Mouse (Mus musculus) lung, postnatal 0 days (tissue): ENCODE data around the gene Calhm2. TPM values are rescaled to one million over a fixed set of nuclear protein-coding genes. Genes with fewer than 3 reads are reported as not detected.
A peak's percentile ranks its signal among the peaks of the same experiment; 100 is the strongest.

ENCODE experiments used
- ATAC-seq: fragments of 200-750 bp; cut with Nextera tagmentation; 2 replicates; pipeline ENCODE4 v1.8.0; 2017; ENCODE audit warnings: moderate library complexity
- DNase-seq: peaks from one replicate; pipeline ENCODE4 v3.0.0-alpha.2; 2016; ENCODE audit warnings: low spot score
- H3K27ac ChIP-seq: fragments of 300-500 bp; sonication (generic); 2 replicates; pipeline ENCODE4 v1.5.1; 2014; ENCODE audit warnings: antibody characterized with exemption, mild to moderate bottlenecking, low read length, mixed read lengths
- H3K27me3 ChIP-seq: fragments of 300-500 bp; sonication (generic); replicated peaks from 2 replicates; pipeline ENCODE4 v1.6.1; 2014; ENCODE audit warnings: low read length, mixed read lengths; ENCODE audit not compliant: insufficient read depth
- H3K36me3 ChIP-seq: fragments of 300-500 bp; sonication (generic); 2 replicates; pipeline ENCODE4 v1.6.1; 2014; ENCODE audit warnings: low read length, mixed read lengths; ENCODE audit not compliant: insufficient read depth
- H3K4me1 ChIP-seq: fragments of 300-500 bp; sonication (generic); 2 replicates; pipeline ENCODE4 v1.6.1; 2014; ENCODE audit warnings: antibody characterized with exemption, low read depth, low read length, mixed read lengths; ENCODE audit not compliant: insufficient read depth
- H3K4me2 ChIP-seq: fragments of 300-500 bp; sonication (generic); replicated peaks from 2 replicates; pipeline ENCODE4 v1.6.1; 2014; ENCODE audit warnings: low read depth, mild to moderate bottlenecking, low read length, moderate library complexity, mixed read lengths
- H3K4me3 ChIP-seq: fragments of 300-500 bp; sonication (generic); 2 replicates; pipeline ENCODE4 v1.5.1; 2014; ENCODE audit warnings: low read depth, low read length
- H3K9ac ChIP-seq: fragments of 300-500 bp; sonication (generic); replicated peaks from 2 replicates; pipeline ENCODE4 v1.6.1; 2014; ENCODE audit warnings: low read depth, mild to moderate bottlenecking
- H3K9me3 ChIP-seq: fragments of 300-500 bp; sonication (generic); 2 replicates; pipeline ENCODE4 v1.6.1; 2016; ENCODE audit warnings: low read length, mixed read lengths
- CTCF ChIP-seq: IDR thresholded peaks from 2 replicates; pipeline ENCODE4 v1.5.1; 2016; ENCODE audit warnings: antibody characterized with exemption, mild to moderate bottlenecking
- EP300 ChIP-seq: IDR thresholded peaks from 2 replicates; pipeline ENCODE4 v1.6.1; 2016; ENCODE audit warnings: antibody characterized with exemption, mild to moderate bottlenecking, control low read depth
- WGBS: fragments of 180-500 bp; shearing (Covaris S2); extraction: QIAGEN DNeasy Blood & Tissue Kit; methylation state at CpG from one replicate; pipeline ENCODE4 v1.1.7; 2014; 5-methylcytosine and 5-hydroxymethylcytosine counted together
- polyA plus RNA-seq: library from polyadenylated mRNA; unstranded; fragments of >200 nt; fragmentation: Nextera tagmentation; extraction: Ambion mirVana; gene quantifications from 2 replicates; pipeline ENCODE4 v1.2.1, GENCODE M21; 2015

Calhm2 gene
- polyA plus RNA-seq, 1 experiment from 2014 or later, result 8.1 TPM

- Histone ChIP-seq H3K27ac (no peak overlapping the region), H3K4me1 (no peaks in the 10 kb centered on the region), H3K9ac (no peak overlapping the region), H3K27me3 (no peaks in the 10 kb centered on the region), H3K4me2 (no peak overlapping the region), H3K4me3 (no peak overlapping the region), H3K9me3 (no peaks in the 10 kb centered on the region), H3K36me3 (peaks cover 21% of the 10 kb centered on the region)
- ATAC-seq (no peak), DNase-seq (no peak)
- TF ChIP-seq EP300 (no peak), CTCF (no peak)
- WGBS, result 93% methylated on average over 15 of the region's 15 CpGs
Observed at GRCm38 (mm10) chr19:47130551-47131125, 7.5 kb downstream of the Calhm2 start.

DNA sequence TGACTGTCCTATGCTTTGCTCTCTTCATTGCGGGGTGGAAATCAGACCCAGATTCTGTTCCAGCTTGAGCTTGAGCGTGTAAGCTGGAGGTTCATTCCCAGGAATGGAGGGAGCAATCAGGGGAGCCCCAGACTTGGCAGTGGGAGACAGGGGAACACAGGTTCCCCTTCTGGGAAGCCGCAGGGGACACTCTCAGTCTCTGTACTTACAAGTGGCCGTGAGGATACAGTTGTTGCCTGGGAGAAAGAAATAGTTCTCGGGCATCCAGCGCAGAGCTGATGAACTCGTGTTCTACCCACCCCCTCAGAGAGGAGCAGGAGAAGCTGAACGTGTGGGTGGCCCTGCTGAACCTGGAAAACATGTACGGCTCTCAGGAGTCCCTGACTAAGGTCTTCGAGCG, 9.3 kb downstream of the Calhm2 start:
- Histone ChIP-seq H3K9me3 (no peaks in the 10 kb centered on the region), H3K27ac (no peak overlapping the region), H3K27me3 (no peaks in the 10 kb centered on the region), H3K9ac (no peak overlapping the region), H3K4me2 (no peak overlapping the region), H3K36me3 (peaks cover 21% of the 10 kb centered on the region), H3K4me3 (no peak overlapping the region), H3K4me1 (no peaks in the 10 kb centered on the region)
- TF ChIP-seq EP300 (no peak), CTCF (no peak)
- ATAC-seq (no peak), DNase-seq (no peak)
- whole genome bisulfite sequencing, result 84% methylated on average over 11 of the region's 11 CpGs

GRCm38 (mm10) chr19:47128164-47128563, 9.9 kb downstream of the Calhm2 start:
- Histone ChIP-seq H3K36me3 (peaks cover 21% of the 10 kb centered on the region), H3K9me3 (no peaks in the 10 kb centered on the region), H3K4me2 (no peak overlapping the region), H3K27ac (no peak overlapping the region), H3K27me3 (no peaks in the 10 kb centered on the region), H3K4me3 (no peak overlapping the region), H3K9ac (no peak overlapping the region), H3K4me1 (no peaks in the 10 kb centered on the region)
- 86% methylated on average over 10 of the region's 10 CpGs for WGBS
- TF ChIP-seq CTCF (no peak), EP300 (no peak)
- DNase-seq, result no peak
- ATAC-seq, result no peak

DNA sequence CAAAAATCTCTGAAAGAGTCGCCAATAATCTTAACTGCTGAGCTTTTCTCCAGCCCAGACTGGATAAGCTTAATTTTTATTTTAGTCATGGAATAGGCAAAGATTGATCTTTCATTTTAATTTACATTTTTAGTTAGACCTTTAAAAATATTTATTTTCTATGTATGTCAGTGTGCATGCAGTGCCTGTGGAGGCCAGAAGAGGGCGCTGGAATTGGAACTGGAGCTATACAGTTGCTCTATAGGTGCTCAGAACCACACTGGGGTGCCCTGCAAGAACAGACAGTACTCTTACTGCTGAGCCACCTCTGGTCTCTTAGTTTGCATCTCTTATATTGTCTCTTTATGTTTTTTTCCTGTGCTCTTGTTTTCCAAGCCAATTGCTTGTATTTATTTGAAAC, 15.3 kb downstream of the Calhm2 start:
- Histone ChIP-seq H3K4me2 (no peak overlapping the region), H3K9ac (no peak overlapping the region), H3K4me3 (no peak overlapping the region), H3K4me1 (no peaks in the 10 kb centered on the region), H3K27me3 (no peaks in the 10 kb centered on the region), H3K9me3 (no peaks in the 10 kb centered on the region), H3K27ac (no peak overlapping the region), H3K36me3 (peaks cover 19% of the 10 kb centered on the region; the same call in 1 of the 2 replicates)
- 22% methylated on average over 2 of the region's 2 CpGs for WGBS
- TF ChIP-seq EP300 (no peak), CTCF (peak; percentile 77)
- ATAC-seq (no peak), DNase-seq (peak; percentile 47)

- no peaks in the 10 kb centered on the region for H3K4me1 ChIP-seq
- no peak overlapping the region for H3K4me3 ChIP-seq
- 32% methylated on average over 4 of the region's 4 CpGs for WGBS
- no peaks in the 10 kb centered on the region for H3K27me3 ChIP-seq
- no peaks in the 10 kb centered on the region for H3K9me3 ChIP-seq
- H3K9ac ChIP-seq, result no peak overlapping the region
- DNase-seq, result peak; percentile 68
- peaks cover 24% of the 10 kb centered on the region for H3K36me3 ChIP-seq
- H3K4me2 ChIP-seq, result no peak overlapping the region
- 0 out of 2 replicates have a peak, but pooled peaks have one; percentile 33 for ATAC-seq
- no peak overlapping the region for H3K27ac ChIP-seq
- no peak for TF ChIP-seq EP300
- peak; percentile 89 for TF ChIP-seq CTCF
Observed at GRCm38 (mm10) chr19:47121054-47121453, 17.0 kb downstream of the Calhm2 start.

DNA sequence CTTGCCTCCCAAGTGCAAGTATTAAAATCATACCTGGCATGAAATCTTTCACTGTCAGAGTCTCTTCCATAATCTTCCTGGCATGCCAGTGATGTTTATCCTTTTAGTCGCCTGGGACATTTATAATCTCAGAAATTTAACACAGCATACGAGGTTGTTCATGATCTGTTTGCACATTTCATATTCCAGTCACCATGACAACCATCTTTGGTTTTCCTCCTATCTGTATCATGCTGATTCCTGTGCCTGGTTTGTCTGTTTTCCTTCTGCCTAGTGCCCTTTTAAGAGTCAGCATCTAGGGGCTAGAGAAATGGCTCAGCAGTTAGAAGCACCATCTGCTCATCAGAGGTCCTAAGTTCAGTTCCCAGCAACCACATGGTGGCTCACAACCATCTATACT, 19.5 kb downstream of the Calhm2 start:
- Histone ChIP-seq H3K4me2 (no peak overlapping the region), H3K27me3 (no peaks in the 10 kb centered on the region), H3K9me3 (no peaks in the 10 kb centered on the region), H3K4me1 (no peaks in the 10 kb centered on the region), H3K36me3 (peaks cover 37% of the 10 kb centered on the region), H3K4me3 (no peak overlapping the region), H3K27ac (no peak overlapping the region), H3K9ac (no peak overlapping the region)
- TF ChIP-seq CTCF, result no peak
- TF ChIP-seq EP300, result no peak
- WGBS, result 64% methylated on average over 2 of the region's 2 CpGs
- no peak for DNase-seq
- no peak for ATAC-seq
